Mouse (Mus musculus): ENCODE measurements around the gene Lims1. TPM values are rescaled to one million over a fixed set of nuclear protein-coding genes. Genes with fewer than 3 reads are reported as not detected.

Gene Lims1
- polyA plus RNA-seq, 1 experiment from 2014 or later: 55.9 TPM

GRCm38 (mm10) chr10:58372430-58373030, 49.3 kb downstream of the Lims1 start:
- ATAC-seq (ENCODE audit: low FRiP score, low read depth): no peak
- Histone ChIP-seq H3K27ac (replicated peaks) (no peak overlapping the region), H3K4me3 (no peak overlapping the region), H3K9me3 (no peaks in the 10 kb centered on the region), H3K27me3 (no peaks in the 10 kb centered on the region), H3K4me1 (replicated peaks) (peaks cover 27% of the 10 kb centered on the region), H3K36me3 (no peaks in the 10 kb centered on the region), H3K9ac (no peak overlapping the region), H3K4me2 (no peak overlapping the region)
- WGBS: 63% methylated on average over 6 of the region's 6 CpGs

- peaks cover 24% of the 10 kb centered on the region for H3K4me1 ChIP-seq (replicated peaks)
Measured at GRCm38 (mm10) chr10:58373829-58374228, 50.6 kb downstream of the Lims1 start.

GRCm38 (mm10) chr10:58377592-58378197, 54.4 kb downstream of the Lims1 start:
- Histone ChIP-seq H3K9me3 (no peaks in the 10 kb centered on the region), H3K4me1 (replicated peaks) (peaks cover 11% of the 10 kb centered on the region), H3K4me3 (no peak overlapping the region), H3K27ac (replicated peaks) (no peak overlapping the region), H3K4me2 (no peak overlapping the region), H3K9ac (no peak overlapping the region), H3K36me3 (no peaks in the 10 kb centered on the region), H3K27me3 (no peaks in the 10 kb centered on the region)
- 34% methylated on average over 4 of the region's 4 CpGs for WGBS
- no peak for ATAC-seq (ENCODE audit: low FRiP score, low read depth)

More at GRCm38 (mm10) chr10:58373829-58374228, 50.6 kb downstream of the Lims1 start:
- Histone ChIP-seq H3K4me2 (no peak overlapping the region), H3K4me3 (no peak overlapping the region), H3K27ac (replicated peaks) (no peak overlapping the region), H3K36me3 (no peaks in the 10 kb centered on the region), H3K27me3 (no peaks in the 10 kb centered on the region), H3K9me3 (no peaks in the 10 kb centered on the region), H3K9ac (no peak overlapping the region)
- no peak for ATAC-seq (ENCODE audit: low FRiP score, low read depth)

GRCm38 (mm10) chr10:58378380-58378779, 55.1 kb downstream of the Lims1 start:
- no peak overlapping the region for H3K4me2 ChIP-seq
- H3K27ac ChIP-seq (replicated peaks): no peak overlapping the region
- peaks cover 16% of the 10 kb centered on the region for H3K4me1 ChIP-seq (replicated peaks)
- WGBS: 73% methylated on average over 1 of the region's 1 CpGs
- no peaks in the 10 kb centered on the region for H3K27me3 ChIP-seq
- ATAC-seq (ENCODE audit: low FRiP score, low read depth): no peak
- no peak overlapping the region for H3K9ac ChIP-seq
- no peaks in the 10 kb centered on the region for H3K9me3 ChIP-seq
- H3K4me3 ChIP-seq: no peak overlapping the region
- H3K36me3 ChIP-seq: no peaks in the 10 kb centered on the region

GRCm38 (mm10) chr10:58379699-58380098, 56.4 kb downstream of the Lims1 start:
- WGBS: 100% methylated on average over 1 of the region's 1 CpGs
- Histone ChIP-seq H3K36me3 (no peaks in the 10 kb centered on the region), H3K4me2 (no peak overlapping the region), H3K27me3 (no peaks in the 10 kb centered on the region), H3K4me3 (no peak overlapping the region), H3K9me3 (no peaks in the 10 kb centered on the region), H3K4me1 (replicated peaks) (peaks cover 28% of the 10 kb centered on the region), H3K27ac (replicated peaks) (no peak overlapping the region), H3K9ac (no peak overlapping the region)
- ATAC-seq (ENCODE audit: low FRiP score, low read depth): no peak

GRCm38 (mm10) chr10:58381904-58382303, 58.6 kb downstream of the Lims1 start:
- no peak overlapping the region for H3K27ac ChIP-seq (replicated peaks)
- no peak for ATAC-seq (ENCODE audit: low FRiP score, low read depth)
- H3K9ac ChIP-seq: no peak overlapping the region
- 100% methylated on average over 1 of the region's 1 CpGs for WGBS
- H3K36me3 ChIP-seq: no peaks in the 10 kb centered on the region
- no peak overlapping the region for H3K4me2 ChIP-seq
- H3K4me3 ChIP-seq: no peak overlapping the region
- no peaks in the 10 kb centered on the region for H3K9me3 ChIP-seq
- H3K27me3 ChIP-seq: no peaks in the 10 kb centered on the region
- H3K4me1 ChIP-seq (replicated peaks): peaks cover 28% of the 10 kb centered on the region

- no peak overlapping the region for H3K4me3 ChIP-seq
- no peaks in the 10 kb centered on the region for H3K36me3 ChIP-seq
- H3K27me3 ChIP-seq: no peaks in the 10 kb centered on the region
- H3K4me2 ChIP-seq: no peak overlapping the region
- H3K27ac ChIP-seq (replicated peaks): peak overlapping the region; percentile 67
- H3K9ac ChIP-seq: no peak overlapping the region
- H3K4me1 ChIP-seq (replicated peaks): peaks cover 28% of the 10 kb centered on the region
- 4% methylated on average over 3 of the region's 3 CpGs for WGBS
- H3K9me3 ChIP-seq: no peaks in the 10 kb centered on the region
- no peak for ATAC-seq (ENCODE audit: low FRiP score, low read depth)
Measured at GRCm38 (mm10) chr10:58382621-58383101, 59.4 kb downstream of the Lims1 start.

- Histone ChIP-seq H3K36me3 (no peaks in the 10 kb centered on the region), H3K27ac (replicated peaks) (peak overlapping the region; percentile 67), H3K27me3 (no peaks in the 10 kb centered on the region), H3K9ac (no peak overlapping the region), H3K9me3 (no peaks in the 10 kb centered on the region), H3K4me1 (replicated peaks) (peaks cover 28% of the 10 kb centered on the region), H3K4me2 (no peak overlapping the region), H3K4me3 (no peak overlapping the region)
- 13% methylated on average over 3 of the region's 3 CpGs for WGBS
- ATAC-seq (ENCODE audit: low FRiP score, low read depth): peak; percentile 55; the same call in 1 of the 2 replicates
Measured at GRCm38 (mm10) chr10:58383282-58383681, 60.0 kb downstream of the Lims1 start.

GRCm38 (mm10) chr10:58383761-58384160, 60.5 kb downstream of the Lims1 start:
- Histone ChIP-seq H3K9ac (no peak overlapping the region), H3K9me3 (no peaks in the 10 kb centered on the region), H3K4me2 (no peak overlapping the region), H3K4me3 (no peak overlapping the region), H3K36me3 (no peaks in the 10 kb centered on the region), H3K4me1 (replicated peaks) (peaks cover 28% of the 10 kb centered on the region), H3K27ac (replicated peaks) (peak overlapping the region; percentile 42; the same call in 1 of the 2 replicates), H3K27me3 (no peaks in the 10 kb centered on the region)
- ATAC-seq (ENCODE audit: low FRiP score, low read depth): peak; percentile 40; the same call in 1 of the 2 replicates
- 58% methylated on average over 2 of the region's 2 CpGs for WGBS

GRCm38 (mm10) chr10:58385629-58386028, 62.4 kb downstream of the Lims1 start:
- no peak overlapping the region for H3K9ac ChIP-seq
- H3K4me2 ChIP-seq: no peak overlapping the region
- no peaks in the 10 kb centered on the region for H3K36me3 ChIP-seq
- ATAC-seq (ENCODE audit: low FRiP score, low read depth): no peak
- no peak overlapping the region for H3K27ac ChIP-seq (replicated peaks)
- H3K4me1 ChIP-seq (replicated peaks): peaks cover 28% of the 10 kb centered on the region
- no peaks in the 10 kb centered on the region for H3K27me3 ChIP-seq
- no peak overlapping the region for H3K4me3 ChIP-seq
- H3K9me3 ChIP-seq: no peaks in the 10 kb centered on the region
- 90% methylated on average over 5 of the region's 5 CpGs for WGBS

GRCm38 (mm10) chr10:58386997-58387396, 63.7 kb downstream of the Lims1 start:
- Histone ChIP-seq H3K9me3 (no peaks in the 10 kb centered on the region), H3K27ac (replicated peaks) (no peak overlapping the region), H3K36me3 (no peaks in the 10 kb centered on the region), H3K4me3 (no peak overlapping the region), H3K4me2 (no peak overlapping the region), H3K9ac (no peak overlapping the region), H3K27me3 (no peaks in the 10 kb centered on the region), H3K4me1 (replicated peaks) (peaks cover 25% of the 10 kb centered on the region)
- ATAC-seq (ENCODE audit: low FRiP score, low read depth): no peak
- WGBS: 96% methylated on average over 3 of the region's 3 CpGs

GRCm38 (mm10) chr10:58388648-58389047, 65.4 kb downstream of the Lims1 start:
- H3K4me1 ChIP-seq (replicated peaks): peaks cover 12% of the 10 kb centered on the region
- H3K27ac ChIP-seq (replicated peaks): no peak overlapping the region
- H3K27me3 ChIP-seq: no peaks in the 10 kb centered on the region
- no peak overlapping the region for H3K4me2 ChIP-seq
- 80% methylated on average over 3 of the region's 3 CpGs for WGBS
- H3K36me3 ChIP-seq: no peaks in the 10 kb centered on the region
- no peaks in the 10 kb centered on the region for H3K9me3 ChIP-seq
- no peak overlapping the region for H3K9ac ChIP-seq
- H3K4me3 ChIP-seq: no peak overlapping the region
- ATAC-seq (ENCODE audit: low FRiP score, low read depth): no peak

Data from hindbrain, embryonic 15.5 days (tissue).